9 mouse cellular contexts compared by ENCODE assay signal in the genomic region with DNA sequence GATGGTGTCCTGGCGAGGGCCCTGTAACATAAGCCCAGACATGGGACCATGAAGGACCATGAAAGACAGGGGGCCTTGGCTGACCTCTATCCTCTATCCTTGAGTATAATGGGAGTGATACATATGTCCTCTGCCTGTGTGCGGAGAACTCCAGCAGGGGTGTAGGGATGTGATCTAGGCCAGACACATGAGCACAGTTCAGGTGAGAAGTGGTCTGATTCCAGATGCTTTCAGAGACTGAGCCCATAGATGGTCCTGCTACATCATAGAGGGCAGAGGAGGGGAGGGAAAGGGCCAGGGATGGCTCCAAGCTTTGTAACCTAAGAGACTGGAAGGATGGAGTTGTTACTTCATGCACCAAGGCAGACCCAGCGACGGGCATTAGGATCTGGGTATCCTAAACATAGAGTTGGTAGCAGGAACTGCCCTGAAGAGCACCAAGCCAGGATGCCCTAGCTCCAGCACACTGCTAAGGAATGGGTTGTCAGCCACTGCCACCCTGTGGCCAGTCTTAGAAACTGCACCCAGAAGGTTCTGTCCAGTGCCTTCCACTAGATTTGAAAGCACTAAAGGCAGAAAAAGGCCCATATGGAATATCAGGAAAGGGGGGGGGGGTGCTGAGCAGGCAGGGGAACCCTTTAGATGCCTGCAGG. TPM values are rescaled to one million over a fixed set of nuclear protein-coding genes. Genes with fewer than 3 reads are reported as not detected.
A peak's percentile ranks its signal among the peaks of the same experiment; 100 is the strongest.
DNase-seq lines count a peak whose midpoint lies in the region; ATAC-seq and TF ChIP-seq lines count a peak whose summit lies in the region.
"Had no signal": no experiment of that assay in that cellular context is flagged by ENCODE, and none has a peak within 500 bp of the region (broad histone marks: within the 10 kb centered on the region; RNA-seq: fewer than 3 reads in every experiment).

No protein-coding gene starts in this region.

- intact Hi-C loops in heart, adult 2 months (cut with DNase I) = loop anchor here (2.0 kb wide), 1 partner anchor 499 kb away; no protein-coding TSS in a partner anchor
- intact Hi-C loops in heart, postnatal 25 days (cut with DNase I) = loop anchor here (2.0 to 5.0 kb wide), 3 partner anchors 207 to 889 kb away; no protein-coding TSS in a partner anchor
- intact Hi-C loops in left cerebral cortex, postnatal 14 days (cut with DNase I) = loop anchor here (5.0 kb wide), 1 partner anchor 317 kb away; no protein-coding TSS in a partner anchor

- H3K36me3 ChIP-seq in heart, adult 2 months (ENCODE audit: control insufficient read depth, insufficient read depth, low read length) = no peaks in the 10 kb centered on the region
- H3K36me3 ChIP-seq in embryonic facial prominence, embryonic 11.5 days (replicated peaks; ENCODE audit: control insufficient read depth, insufficient read depth, low read depth, low read length) = no peaks in the 10 kb centered on the region
- H3K36me3 ChIP-seq in hindbrain, embryonic 15.5 days = no peaks in the 10 kb centered on the region
- H3K36me3 ChIP-seq in midbrain, embryonic 16.5 days (ENCODE audit: control insufficient read depth, insufficient read depth, low read length) = no peaks in the 10 kb centered on the region
- H3K36me3 ChIP-seq in stomach, postnatal 0 days (ENCODE audit: control insufficient read depth, insufficient read depth, low read length) = no peaks in the 10 kb centered on the region

- H3K79me2 ChIP-seq in heart, adult 2 months (replicated peaks; ENCODE audit: control insufficient read depth, insufficient read depth, low read length) = no peaks in the 10 kb centered on the region

- no peak overlapping the region for H3K9ac ChIP-seq in heart, adult 2 months (ENCODE audit: low read depth, low read length)
- H3K9ac ChIP-seq in embryonic facial prominence, embryonic 11.5 days (replicated peaks; ENCODE audit: low read length) = no peak overlapping the region
- H3K9ac ChIP-seq in hindbrain, embryonic 15.5 days = no peak overlapping the region
- no peak overlapping the region for H3K9ac ChIP-seq in midbrain, embryonic 16.5 days (ENCODE audit: low read depth, low read length)
- H3K9ac ChIP-seq in stomach, postnatal 0 days (ENCODE audit: low read length) = no peak overlapping the region

- peak; percentile 86 for TF ChIP-seq EP300 in heart, adult 2 months (IDR thresholded peaks at IDR 0.05; ENCODE audit: insufficient read depth, low read depth, low read length)
- no peak for TF ChIP-seq EP300 in stomach, postnatal 0 days (optimal IDR thresholded peaks at IDR 0.05)

- H3K4me3 ChIP-seq in heart, adult 2 months = no peak overlapping the region
- no peak overlapping the region for H3K4me3 ChIP-seq in embryonic facial prominence, embryonic 11.5 days (ENCODE audit: low read depth, low read length)
- H3K4me3 ChIP-seq in hindbrain, embryonic 15.5 days = no peak overlapping the region
- H3K4me3 ChIP-seq in midbrain, embryonic 16.5 days (ENCODE audit: low read depth, low read length) = no peak overlapping the region
- H3K4me3 ChIP-seq in stomach, postnatal 0 days (ENCODE audit: low read depth, low read length) = no peak overlapping the region

- H3K27me3 ChIP-seq in heart, adult 2 months (ENCODE audit: control insufficient read depth, insufficient read depth, low read length) = no peaks in the 10 kb centered on the region
- no peaks in the 10 kb centered on the region for H3K27me3 ChIP-seq in embryonic facial prominence, embryonic 11.5 days (ENCODE audit: control insufficient read depth, insufficient read depth, low read length)
- no peaks in the 10 kb centered on the region for H3K27me3 ChIP-seq in hindbrain, embryonic 15.5 days
- no peaks in the 10 kb centered on the region for H3K27me3 ChIP-seq in midbrain, embryonic 16.5 days (ENCODE audit: control insufficient read depth, insufficient read depth, low read depth, low read length)
- H3K27me3 ChIP-seq in stomach, postnatal 0 days (ENCODE audit: control insufficient read depth, insufficient read depth, low read length) = no peaks in the 10 kb centered on the region

- TF ChIP-seq POLR2A in heart, adult 2 months (IDR thresholded peaks at IDR 0.05; ENCODE audit: insufficient read depth, low read depth, low read length) = no peak

- no peak overlapping the region for H3K27ac ChIP-seq in heart, adult 2 months
- no peak overlapping the region for H3K27ac ChIP-seq in embryonic facial prominence, embryonic 11.5 days (replicated peaks; ENCODE audit: low read depth, low read length)
- no peak overlapping the region for H3K27ac ChIP-seq in hindbrain, embryonic 15.5 days (replicated peaks)
- H3K27ac ChIP-seq in midbrain, embryonic 16.5 days (ENCODE audit: low read length) = no peak overlapping the region
- H3K27ac ChIP-seq in stomach, postnatal 0 days (replicated peaks) = no peak overlapping the region

- 41% methylated on average over 4 of the region's 4 CpGs for whole genome bisulfite sequencing in heart, adult 2 months
- 44% methylated on average over 4 of the region's 4 CpGs for WGBS in embryonic facial prominence, embryonic 11.5 days
- WGBS in hindbrain, embryonic 15.5 days = 45% methylated on average over 4 of the region's 4 CpGs
- 49% methylated on average over 4 of the region's 4 CpGs for WGBS in midbrain, embryonic 16.5 days
- 43% methylated on average over 4 of the region's 4 CpGs for WGBS in stomach, postnatal 0 days

- H3K9me3 ChIP-seq in embryonic facial prominence, embryonic 11.5 days (replicated peaks; ENCODE audit: control insufficient read depth, low read length) = no peaks in the 10 kb centered on the region
- no peaks in the 10 kb centered on the region for H3K9me3 ChIP-seq in hindbrain, embryonic 15.5 days
- no peaks in the 10 kb centered on the region for H3K9me3 ChIP-seq in midbrain, embryonic 16.5 days (replicated peaks; ENCODE audit: control insufficient read depth, low read length, poor library complexity, severe bottlenecking)
- no peaks in the 10 kb centered on the region for H3K9me3 ChIP-seq in stomach, postnatal 0 days (ENCODE audit: control insufficient read depth, low read length)

- H3K4me2 ChIP-seq in embryonic facial prominence, embryonic 11.5 days (ENCODE audit: low read depth, low read length) = no peak overlapping the region
- no peak overlapping the region for H3K4me2 ChIP-seq in hindbrain, embryonic 15.5 days
- H3K4me2 ChIP-seq in midbrain, embryonic 16.5 days (ENCODE audit: low read length) = no peak overlapping the region
- no peak overlapping the region for H3K4me2 ChIP-seq in stomach, postnatal 0 days (replicated peaks; ENCODE audit: low read depth)

- peak; percentile 55 to 70 for DNase-seq in heart, adult 2 months
- DNase-seq in heart, postnatal 25 days (ENCODE audit: low spot score) = no peak
- peak; percentile 73 to 75 for DNase-seq in adrenal gland, postnatal 36 days
- peak; percentile 77 for DNase-seq in embryonic facial prominence, embryonic 11.5 days (ENCODE audit: low spot score)
- peak; percentile 69 to 76 for DNase-seq in left cerebral cortex, postnatal 14 days (ENCODE audit: low spot score in 2 of 2)
- DNase-seq in stomach, postnatal 0 days (ENCODE audit: low spot score) = peak; percentile 70

- ATAC-seq in embryonic facial prominence, embryonic 11.5 days (replicated peaks; ENCODE audit: insufficient number of reproducible peaks, low FRiP score, low TSS enrichment, low read depth) = no peak
- ATAC-seq in hindbrain, embryonic 15.5 days (ENCODE audit: low FRiP score, low read depth) = peak; percentile 60; the same call in 1 of the 2 replicates
- ATAC-seq in midbrain, embryonic 16.5 days = peak; percentile 81
- ATAC-seq in stomach, postnatal 0 days (ENCODE audit: low FRiP score, low TSS enrichment) = peak; percentile 49; the same call in 1 of the 2 replicates

- peaks cover 1% of the 10 kb centered on the region; the same call in 1 of the 2 replicates for H3K4me1 ChIP-seq in heart, adult 2 months (ENCODE audit: control insufficient read depth, insufficient read depth, low read length)
- no peaks in the 10 kb centered on the region for H3K4me1 ChIP-seq in embryonic facial prominence, embryonic 11.5 days (ENCODE audit: control insufficient read depth, insufficient read depth, low read length)
- no peaks in the 10 kb centered on the region for H3K4me1 ChIP-seq in hindbrain, embryonic 15.5 days (replicated peaks)
- H3K4me1 ChIP-seq in midbrain, embryonic 16.5 days (ENCODE audit: control insufficient read depth, insufficient read depth, low read length) = no peaks in the 10 kb centered on the region
- no peaks in the 10 kb centered on the region for H3K4me1 ChIP-seq in stomach, postnatal 0 days (replicated peaks; ENCODE audit: control insufficient read depth, insufficient read depth)

- TF ChIP-seq CTCF in heart, adult 2 months (IDR thresholded peaks at IDR 0.05) = peak; percentile 85
- TF ChIP-seq CTCF in stomach, postnatal 0 days (IDR thresholded peaks at IDR 0.05; ENCODE audit: low read depth) = peak; percentile 94

RNA-seq across cellular contexts. Expression of a gene that starts 31.6 kb away (rescaled TPM):
- not detected for total RNA-seq in heart, adult 2 months (2021)
- polyA plus RNA-seq in heart, adult 2 months (2012; rRNA removed) = 0.55 TPM in 1 of 2 replicates, not detected in the other
- total RNA-seq in heart, postnatal 25 days (2021) = not detected
- not detected for total RNA-seq in adrenal gland, postnatal 36 days (2021)
- 0.14 and 0.20 TPM in 2 replicates for polyA plus RNA-seq in embryonic facial prominence, embryonic 11.5 days (2014; fragmentation: Nextera tagmentation; extraction: Ambion mirVana)
- polyA plus RNA-seq in hindbrain, embryonic 15.5 days (2015; fragmentation: Nextera tagmentation; extraction: Ambion mirVana) = 0.10 TPM in 2 replicates
- not detected for total RNA-seq in left cerebral cortex, postnatal 14 days (2021)
- 0.19 TPM in 1 of 2 replicates, not detected in the other for polyA plus RNA-seq in midbrain, embryonic 16.5 days (2015; fragmentation: Nextera tagmentation; extraction: Ambion mirVana)
- polyA plus RNA-seq in stomach, postnatal 0 days (2015; fragmentation: Nextera tagmentation; extraction: Ambion mirVana) = 1.9 and 2.2 TPM in 2 replicates
- total RNA-seq: left cerebral cortex, postnatal 36 days had no signal
